Mouse (Mus musculus) ovary, postnatal 36 days (tissue): ENCODE measurements around the gene Itpk1.

ENCODE experiments used
- DNase-seq: peaks from one replicate; pipeline ENCODE4 v3.0.0; 2022; ENCODE audit warnings: low spot score, mixed read lengths

Gene Itpk1

DNA sequence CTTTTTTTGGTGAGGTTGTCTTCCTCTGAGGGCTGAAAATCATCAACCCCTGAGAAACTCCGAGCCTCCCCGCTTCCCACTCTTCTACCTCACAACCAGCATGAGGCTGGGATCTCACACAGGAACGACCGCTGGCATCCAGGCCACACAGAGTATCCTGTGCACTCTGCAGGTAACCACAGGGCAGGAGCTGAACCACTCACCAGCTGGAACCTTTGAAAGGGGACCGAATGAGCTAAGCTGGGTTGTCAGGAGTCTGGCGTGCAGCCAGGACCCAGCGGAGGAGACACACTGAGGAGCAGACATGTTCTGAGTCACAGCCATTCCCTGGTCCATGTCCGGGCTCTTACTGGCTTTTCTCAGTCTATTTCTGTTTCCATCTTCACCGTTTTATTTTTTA, 111.0 kb downstream of the Itpk1 start:
- DNase-seq, result no peak

DNA sequence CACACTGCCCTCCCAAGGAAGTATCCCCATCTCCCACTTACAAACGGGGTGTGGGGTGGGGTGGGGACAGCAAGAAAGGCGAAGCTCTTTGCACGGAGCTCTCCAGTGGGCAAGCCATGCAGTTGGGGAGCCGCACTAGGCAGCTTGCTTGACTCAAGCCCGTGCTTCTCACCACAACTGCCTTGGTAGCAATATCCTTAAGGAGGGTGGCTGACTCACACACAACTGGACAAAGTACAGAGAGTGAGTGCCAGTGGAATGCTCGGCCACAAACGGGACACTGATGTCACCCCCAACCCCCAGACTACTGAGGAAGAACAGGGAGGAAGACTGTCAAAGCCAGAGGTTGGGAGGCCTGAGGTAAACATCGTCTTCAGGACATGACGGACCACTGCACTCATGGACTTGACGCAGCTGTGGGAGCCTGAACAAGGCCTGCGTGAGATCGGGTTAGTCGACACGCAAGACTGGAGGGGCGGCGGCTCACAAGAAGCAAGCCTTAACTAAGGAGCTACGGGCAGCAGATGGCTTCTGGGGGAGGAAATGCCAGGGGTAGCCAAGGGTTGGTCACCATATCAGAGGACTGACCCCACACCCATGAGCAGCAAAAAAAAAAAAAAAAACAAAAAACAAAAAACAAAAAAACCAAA, 113.9 kb downstream of the Itpk1 start:
- DNase-seq, result no peak

DNA sequence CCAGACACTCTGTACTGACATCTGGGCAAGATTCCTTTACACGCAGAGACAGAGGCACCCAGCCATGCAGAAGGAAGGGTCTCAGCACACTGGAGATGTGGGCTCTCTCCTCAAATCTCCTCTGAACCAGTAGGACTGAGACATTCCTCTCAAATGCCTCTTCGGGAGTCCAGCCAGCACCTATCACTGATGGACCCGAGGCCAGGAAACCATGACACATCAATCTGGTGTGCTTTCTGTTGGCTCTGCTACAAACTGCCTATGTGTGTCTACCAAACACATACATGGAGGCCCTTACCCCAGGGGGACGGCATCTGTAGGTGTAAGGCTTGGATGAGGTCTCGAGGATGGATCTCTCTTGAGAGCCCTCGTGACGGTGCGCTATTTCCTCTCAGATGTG, 117.6 kb downstream of the Itpk1 start:
- DNase-seq, result no peak

DNA sequence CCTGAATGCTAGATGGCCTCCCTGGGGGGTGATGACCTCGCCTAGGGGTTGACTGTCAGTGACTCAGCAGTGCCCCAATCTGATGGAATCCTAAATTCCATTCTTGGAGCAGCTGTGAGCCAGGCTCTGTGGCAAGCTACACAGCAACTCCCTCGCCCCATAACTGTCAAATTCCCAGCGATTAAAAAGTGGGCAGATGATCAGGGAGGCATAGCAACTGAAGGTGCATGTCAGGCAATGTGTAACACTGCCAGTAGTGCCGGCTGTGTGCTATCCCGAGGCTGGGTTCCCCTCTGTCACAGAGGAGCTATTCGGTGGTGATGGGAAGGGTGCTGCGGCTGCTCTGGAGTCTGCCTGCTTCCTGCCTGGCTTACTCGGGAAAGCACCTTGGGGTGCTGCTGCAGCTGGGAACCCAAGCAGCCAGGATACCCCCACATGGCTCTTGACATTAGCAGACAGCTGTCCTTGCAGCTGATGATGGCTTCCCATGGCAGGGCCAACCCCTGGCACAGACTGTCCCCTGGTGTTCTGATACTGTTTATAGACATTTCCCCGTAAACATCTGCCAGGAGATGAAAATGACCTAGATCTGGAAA, 118.3 kb downstream of the Itpk1 start:
- no peak for DNase-seq

DNA sequence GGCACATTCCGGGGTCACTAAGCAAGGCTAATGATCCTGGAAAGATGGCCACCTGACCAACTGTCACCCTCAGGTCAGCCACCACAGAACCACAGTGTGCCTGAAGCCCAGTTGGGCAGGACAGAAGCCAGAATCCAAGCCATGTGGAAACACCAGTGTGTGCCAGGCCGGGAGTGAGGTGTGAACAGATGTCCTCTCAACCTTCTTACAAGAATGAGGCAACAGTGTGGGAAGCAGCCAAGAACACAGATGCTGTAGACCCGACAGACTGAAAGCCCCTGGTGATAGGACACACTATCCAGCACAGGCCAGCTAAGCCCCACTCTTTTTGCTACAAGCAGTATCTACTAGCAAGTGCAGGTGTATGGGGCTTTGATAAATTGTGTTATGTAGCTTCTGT, 119.3 kb downstream of the Itpk1 start:
- no peak for DNase-seq

DNA sequence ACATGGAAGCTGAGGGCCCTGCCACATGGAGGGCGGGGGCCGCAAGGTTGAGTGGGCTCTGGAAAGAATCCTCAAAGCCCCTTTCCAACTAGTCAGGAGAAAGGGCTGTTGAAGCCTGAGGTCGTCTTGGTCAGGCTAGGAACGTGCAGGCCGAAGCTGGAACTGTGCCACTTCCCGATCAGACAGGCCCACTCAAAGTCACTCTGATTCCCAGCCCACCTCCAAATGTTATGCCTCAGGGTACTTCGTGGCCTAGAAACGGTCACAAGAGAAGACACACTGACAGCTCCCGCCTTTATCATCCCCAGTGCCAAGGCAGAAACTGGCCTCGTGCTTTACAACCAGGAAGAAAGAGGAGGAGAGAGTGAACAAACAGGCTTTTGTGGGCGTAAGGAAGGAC, 122.3 kb downstream of the Itpk1 start:
- no peak for DNase-seq

DNA sequence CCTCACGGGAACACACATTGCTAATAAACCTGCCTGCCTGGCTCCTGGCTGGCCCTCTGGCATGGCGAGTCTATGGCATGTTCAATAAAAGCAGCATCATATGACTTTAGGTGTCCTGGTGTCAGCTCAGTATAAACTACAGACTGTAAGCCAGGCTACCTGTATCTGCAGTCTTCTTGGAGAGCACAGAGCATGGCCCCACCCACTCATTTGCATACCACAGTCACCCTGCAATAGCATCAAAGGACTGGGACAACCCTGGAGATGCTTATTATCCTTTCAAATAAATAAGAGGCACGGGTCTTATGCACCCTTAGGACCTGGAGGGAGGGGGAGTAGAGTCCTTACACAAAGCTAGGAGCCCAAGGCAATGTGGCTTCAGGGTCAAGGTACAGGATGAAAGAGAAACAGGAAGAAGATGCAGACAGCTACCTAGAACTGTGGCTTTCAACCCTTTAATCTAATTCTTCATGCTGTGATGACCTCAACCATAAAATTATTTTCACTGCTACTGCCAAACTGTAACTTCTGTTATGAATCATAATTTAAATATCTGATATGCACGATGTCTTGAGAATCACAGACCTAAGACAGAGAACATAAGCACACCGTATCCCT, 123.0 kb downstream of the Itpk1 start:
- DNase-seq, result no peak

DNA sequence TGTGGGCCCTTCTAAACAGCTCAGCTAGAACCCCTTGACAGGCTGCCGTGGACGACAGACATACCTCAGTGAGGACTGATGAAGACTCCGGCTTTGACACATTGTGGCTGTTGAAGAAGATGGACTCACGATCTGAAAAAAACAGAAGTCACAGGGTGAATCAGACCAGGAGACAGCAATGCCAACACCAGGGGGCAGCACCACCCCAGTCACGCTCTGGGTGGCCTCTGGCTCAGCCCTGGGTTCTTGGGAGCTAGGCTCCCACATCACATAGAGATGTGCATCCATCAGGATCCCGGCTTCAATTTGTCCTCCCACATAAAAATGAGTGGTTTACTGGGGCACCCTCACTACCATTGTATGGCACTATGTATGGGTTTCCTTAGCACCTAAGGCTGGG, 125.7 kb downstream of the Itpk1 start:
- peak; percentile 73 for DNase-seq

DNA sequence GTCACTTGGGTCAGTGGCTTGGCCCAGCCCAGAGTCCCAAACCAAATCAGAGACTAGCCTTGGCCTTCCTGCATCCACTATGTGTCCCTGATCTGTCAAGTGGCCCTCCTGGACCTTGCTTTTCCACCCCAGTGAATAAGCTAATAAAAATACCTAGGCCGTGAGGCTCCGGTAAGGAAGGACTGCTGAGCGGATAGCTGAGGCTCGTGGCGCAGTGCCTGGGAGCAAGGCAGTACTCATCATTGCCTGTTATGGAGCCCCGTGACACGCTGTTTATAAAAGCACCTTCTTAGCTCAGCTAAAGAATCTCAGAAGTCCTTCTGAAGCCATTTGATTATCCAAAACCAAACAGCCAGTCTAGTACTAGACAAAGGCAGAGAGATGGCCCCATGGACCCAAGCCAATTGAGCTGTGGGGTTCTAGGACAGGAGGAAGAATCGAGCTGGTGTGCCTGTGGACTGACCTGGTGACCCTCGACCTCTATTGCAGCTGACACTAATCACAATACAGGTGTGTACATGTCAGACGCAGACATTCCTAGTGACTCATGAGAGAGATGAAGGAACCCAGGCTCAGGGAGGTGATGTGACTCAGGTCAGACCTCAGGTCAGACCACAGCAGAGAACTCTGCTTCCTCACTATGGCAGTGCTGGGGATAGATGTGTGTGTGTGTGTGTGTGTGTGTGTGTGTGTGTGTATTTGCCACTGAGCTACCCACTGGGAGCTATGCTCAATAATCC, 127.9 kb downstream of the Itpk1 start:
- DNase-seq, result no peak

DNA sequence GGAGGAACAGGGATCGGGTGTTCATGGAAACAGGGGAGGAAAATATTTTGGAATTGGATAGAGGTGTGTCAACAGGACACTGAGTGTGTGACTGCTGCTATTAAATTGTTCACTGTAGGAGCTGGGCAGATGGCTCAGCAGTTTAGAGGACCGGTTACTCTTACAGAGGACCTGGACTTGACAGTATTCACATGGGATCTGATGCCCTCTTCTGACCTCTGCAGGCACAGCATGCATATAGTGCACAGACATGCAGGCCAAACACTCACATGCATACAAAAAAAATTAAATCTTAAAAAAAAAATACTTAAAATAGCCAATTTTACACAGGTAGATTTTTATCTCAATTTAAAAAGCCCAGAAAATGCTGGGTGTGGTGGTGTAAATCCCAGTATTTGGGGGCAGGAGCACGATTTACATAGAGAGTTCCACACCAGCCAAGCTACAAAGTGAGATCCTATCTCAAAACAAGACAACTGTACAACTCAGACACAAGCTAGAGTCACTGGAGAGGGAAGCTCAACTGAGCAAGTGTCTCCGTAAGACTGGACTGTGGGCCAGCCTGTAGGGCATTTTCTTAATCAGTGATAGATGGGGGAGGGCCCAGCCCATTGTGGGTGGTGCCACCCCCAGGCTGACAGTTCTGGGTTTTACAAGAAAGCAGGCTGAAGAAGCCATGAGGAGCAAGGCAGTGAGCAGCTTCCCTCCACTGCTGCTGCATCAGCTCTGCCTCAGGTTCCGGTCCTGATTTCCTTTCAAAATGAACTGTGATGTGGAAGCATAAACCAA, 129.0 kb downstream of the Itpk1 start:
- no peak for DNase-seq

DNA sequence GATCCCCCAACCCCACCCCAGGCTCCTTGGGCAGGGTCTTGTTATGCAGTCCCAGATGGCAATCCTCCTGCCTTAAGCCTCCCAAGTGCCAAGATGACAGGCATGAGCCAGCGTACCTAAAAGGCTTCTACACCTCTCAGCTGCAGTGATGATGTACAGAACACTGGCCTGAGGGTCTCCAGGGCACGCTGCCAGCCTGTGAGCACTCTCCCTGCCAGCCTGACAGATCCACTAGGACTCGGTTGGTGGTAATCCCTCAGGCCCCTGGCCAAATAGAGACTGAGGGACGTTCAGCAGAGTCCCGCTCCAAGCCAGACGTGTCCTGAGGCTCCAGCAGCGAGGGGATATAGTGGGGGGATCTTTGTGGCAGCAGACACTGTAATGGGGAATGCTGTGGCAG, 131.7 kb downstream of the Itpk1 start:
- DNase-seq, result no peak

DNA sequence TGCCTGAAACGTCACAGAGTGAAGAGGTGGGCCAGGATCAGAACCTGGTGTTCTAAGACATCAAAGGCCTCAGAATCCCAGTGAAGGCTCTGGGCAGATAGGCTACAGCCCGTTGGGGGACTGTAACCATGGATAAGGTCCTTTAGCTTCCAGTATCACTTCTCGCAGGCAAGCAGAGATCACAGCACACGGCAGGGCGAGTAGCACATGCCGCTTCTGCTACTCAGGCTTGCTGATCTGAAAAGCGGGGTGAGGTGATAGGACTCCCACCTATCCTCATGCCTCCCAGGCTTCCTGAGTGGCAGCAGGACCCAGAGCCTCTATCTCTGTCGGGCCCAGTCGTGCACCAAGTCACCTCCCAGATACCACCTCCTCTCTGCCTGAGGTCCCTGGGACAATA, 133.1 kb downstream of the Itpk1 start:
- no peak for DNase-seq

DNA sequence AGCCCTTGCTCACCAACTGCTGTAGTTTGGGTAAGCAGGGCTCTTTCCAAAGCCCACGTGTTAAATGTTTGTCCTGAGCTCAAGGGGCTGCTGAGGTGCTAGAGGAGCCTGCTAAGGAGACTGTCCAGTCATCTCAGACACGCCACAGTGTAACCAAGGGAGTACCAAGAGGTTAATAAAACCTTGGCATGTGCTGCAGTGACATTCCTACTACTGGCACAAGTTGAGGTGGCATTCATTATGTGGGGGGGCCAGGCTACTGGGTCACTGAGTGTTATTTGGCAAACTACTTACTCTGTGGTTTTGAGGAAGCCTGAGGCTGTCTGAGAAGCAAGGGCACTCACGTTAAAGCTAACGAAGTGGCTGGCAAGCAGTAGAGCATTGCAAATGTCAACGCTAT, 134.0 kb downstream of the Itpk1 start:
- no peak for DNase-seq

DNA sequence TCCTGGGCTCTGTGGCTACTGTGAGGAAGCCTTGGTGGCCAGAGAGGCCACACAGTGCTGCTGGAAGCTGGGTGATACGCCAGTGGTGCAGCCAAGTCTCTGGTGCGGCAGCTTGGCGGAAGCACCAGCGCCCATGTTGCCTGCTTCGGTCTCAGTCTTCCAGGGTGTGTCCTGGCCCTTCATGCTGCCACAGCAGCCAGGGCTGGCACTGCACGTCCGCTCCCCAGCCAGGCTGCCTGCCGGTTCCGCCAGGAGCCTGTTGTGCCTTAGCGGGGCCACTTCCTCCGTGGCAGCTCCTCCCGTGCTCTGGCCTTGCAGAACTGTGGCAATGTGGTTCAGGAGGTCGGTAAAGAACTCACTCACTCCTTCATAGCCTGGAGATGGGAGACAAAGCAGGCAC, 134.6 kb downstream of the Itpk1 start:
- DNase-seq, result no peak

DNA sequence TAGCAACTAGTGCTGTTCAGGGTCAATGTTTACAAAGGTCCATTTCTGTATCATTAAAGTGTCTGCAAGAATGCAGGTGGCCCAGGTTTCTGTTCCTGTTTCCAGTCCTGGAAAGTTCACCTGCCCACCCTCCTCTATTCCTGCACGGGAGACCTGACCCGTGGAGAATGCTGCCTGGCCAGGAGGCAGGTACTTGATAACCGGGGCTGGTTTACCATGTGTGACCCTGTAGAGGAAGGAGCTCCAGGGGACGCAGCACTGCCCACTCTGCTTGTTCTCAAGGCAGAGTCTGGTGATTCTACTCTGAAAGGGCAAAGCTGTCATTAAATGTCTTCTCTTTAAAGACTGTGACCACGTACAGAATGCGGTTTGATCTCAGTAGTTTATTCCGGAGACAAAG, 136.5 kb downstream of the Itpk1 start:
- DNase-seq, result no peak

DNA sequence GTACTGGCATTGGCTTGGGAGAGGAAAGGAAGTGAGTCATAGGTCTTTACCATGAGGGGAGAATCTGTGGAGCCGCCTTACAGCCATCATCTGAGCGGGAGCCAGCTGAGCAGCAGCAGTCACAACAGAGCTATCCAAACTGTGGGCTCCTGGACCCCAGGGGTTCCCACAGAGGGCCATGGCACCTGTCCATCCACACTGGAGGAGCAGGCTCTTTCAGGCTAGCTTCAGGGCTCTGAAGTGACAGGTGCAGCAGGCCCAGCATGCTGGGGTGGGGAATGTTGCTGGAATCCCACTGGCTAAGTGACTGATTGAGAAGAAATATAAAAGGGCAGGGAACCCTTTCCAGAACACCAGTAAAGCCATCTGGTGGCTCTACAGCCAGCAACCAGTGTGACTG, 137.8 kb downstream of the Itpk1 start:
- DNase-seq, result no peak

DNA sequence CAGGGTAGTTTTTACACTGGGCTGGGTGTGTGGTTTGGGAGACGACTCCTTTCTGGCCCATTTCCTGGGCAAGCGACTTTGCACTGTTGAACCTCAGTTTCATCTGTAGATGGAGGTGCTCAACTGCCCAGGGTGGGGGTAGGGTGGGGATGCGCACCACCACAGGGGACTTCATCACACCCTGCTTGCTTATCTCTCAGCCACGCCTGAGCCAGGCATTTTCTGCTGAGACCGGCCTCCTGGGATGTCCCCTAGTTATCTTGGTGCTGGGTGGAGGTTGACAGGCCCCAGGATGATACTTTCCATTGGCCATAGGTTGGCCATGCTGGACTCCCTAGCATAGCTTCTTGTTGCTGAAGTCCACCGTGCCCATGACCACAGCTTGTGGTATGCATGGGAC, 139.6 kb downstream of the Itpk1 start:
- DNase-seq, result no peak

DNA sequence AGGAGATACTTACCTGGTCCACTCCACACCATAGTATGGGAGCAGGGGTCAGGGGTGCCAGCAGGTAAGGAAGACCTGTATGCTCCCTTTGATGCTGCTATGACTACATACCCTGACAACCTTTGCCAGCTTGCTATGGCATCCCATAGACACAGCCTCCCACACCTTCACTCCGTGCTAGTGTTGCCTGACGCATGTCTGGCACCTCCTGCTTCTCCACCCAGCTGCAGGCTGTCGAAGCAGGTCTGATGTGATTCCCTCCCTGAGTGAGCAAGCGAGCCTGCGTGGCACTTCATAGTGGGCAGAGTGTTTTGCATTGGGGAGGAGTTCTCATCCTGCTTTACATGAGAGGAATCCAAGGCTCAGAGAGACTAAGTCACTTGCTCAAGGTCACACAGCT, 147.4 kb downstream of the Itpk1 start:
- DNase-seq, result no peak

DNA sequence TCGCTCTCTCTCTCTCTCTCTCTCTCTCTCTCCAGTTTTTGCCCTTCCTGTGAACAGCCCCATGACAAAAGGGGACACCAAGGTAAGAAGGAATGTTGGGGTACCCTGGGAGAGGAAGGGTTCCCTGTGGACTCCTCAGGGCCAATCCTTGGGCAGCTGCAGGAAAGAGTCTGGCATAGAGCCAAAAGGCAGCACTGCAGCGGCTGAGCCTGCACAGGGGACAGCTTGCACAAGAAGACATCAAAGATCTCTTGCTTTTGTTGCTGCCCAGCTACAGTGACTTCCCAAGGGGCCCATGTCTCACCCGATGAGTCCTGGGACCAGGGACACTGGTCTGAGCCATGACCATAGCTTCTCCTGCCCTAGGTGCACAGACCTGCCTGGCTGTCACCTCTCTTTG, 148.9 kb downstream of the Itpk1 start:
- no peak for DNase-seq

DNA sequence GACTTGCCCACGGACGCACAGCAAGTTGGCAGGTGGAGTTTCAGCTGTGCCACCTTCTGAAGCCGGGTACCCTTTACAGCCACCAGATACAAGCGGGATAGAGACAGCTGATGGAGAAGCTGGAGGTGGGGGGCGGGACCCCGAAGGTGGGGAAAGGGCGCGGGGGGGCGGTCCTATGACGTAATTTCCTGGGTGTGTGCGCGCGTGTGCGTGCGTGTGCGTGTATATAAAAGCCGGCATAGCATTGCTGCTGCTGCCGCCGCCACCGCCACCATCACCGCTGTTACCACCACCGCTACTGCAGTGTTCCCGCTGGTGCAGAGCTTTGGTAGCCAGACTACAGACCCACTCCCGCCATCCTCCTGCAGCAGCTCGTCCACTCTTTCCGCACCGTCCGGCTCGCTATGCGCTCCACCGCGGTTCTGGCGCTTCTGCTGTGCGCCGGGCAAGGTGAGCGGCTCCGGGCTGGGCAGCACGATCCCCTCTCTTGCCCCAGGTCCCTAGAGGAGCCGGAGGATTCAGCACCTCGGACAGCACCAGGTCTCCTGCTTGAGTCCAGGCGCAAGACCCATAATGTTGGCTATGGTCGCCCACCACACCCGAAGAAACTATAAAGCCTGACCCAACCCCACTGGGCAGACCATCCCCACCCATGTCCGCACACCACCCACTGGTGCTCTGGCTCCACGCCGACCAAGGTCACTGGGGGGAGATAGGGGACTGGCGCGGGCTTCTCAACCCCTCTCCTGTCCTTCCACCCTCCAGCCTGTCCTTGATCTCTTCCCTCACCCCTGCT, 149.8 kb downstream of the Itpk1 start, which contains the start of gene Chga:
Chga (plus strand) TSS at position 249 of the 796 bp plus-strand sequence.
- DNase-seq, result peak; percentile 77

DNA sequence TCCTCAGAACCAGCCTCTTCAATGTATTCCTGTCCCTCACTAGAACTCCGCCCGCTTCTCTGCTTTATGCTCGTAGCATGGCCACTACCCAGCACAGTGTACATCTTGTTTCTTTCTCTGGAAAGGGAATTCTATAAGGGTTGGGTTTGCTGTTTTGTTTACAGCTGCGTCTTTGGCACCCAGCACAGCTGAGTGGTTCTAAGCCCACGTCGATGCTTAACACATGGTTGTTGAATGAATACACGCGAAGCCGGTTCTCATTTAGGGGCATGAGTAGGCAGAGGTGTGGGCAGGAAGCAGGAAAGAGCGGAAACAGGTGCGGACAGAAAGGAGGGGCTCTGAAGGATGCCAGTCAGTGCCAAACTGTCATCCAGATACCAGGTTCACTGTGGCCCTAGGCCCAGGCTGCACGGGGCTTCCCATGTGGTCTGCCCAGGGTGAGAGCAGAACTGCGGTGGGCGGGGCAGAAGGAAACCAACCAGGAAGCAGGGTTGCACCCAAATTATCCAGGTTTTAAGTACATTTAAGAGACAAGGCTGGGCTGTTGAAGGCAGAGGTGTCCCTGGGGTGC, 150.9 kb downstream of the Itpk1 start:
- DNase-seq, result no peak
